Mouse (Mus musculus): ENCODE measurements around the gene Gm4791.
A peak's percentile ranks its signal among the peaks of the same experiment; 100 is the strongest.

Gm4791 gene

GRCm38 (mm10) chr9:46998338-46998791 lies at the start of gene Gm4791:
Gene Gm4791, plus strand, starts transcription at chr9:46998741.
- no peak for DNase-seq (ENCODE audit: low read depth, low spot score)

DNA sequence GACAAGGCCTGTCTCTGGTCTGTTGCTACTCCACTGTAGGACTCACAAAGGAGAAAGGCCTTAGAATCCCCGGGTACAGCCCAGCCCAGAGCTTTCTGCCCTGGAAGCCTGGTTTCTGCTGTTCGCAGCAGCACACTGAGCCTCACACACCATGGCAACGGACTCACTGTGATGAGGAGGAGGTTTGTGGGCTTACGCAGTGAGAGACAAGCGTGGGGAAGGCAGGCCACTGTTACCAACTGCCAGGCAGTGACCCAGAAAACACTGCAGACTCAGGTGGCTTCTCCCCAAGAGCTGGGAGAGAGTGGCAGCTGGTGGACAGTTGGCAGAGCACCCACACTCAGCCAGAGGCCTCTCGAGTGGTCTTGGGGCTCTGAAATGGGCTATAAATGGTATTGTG lies 42.3 kb upstream of the Gm4791 start:
- DNase-seq (ENCODE audit: low read depth, low spot score): peak; percentile 14

- no peak for DNase-seq (ENCODE audit: low read depth, low spot score)
These were observed 41.1 kb upstream of the Gm4791 start for GRCm38 (mm10) chr9:46957420-46957950.

DNA sequence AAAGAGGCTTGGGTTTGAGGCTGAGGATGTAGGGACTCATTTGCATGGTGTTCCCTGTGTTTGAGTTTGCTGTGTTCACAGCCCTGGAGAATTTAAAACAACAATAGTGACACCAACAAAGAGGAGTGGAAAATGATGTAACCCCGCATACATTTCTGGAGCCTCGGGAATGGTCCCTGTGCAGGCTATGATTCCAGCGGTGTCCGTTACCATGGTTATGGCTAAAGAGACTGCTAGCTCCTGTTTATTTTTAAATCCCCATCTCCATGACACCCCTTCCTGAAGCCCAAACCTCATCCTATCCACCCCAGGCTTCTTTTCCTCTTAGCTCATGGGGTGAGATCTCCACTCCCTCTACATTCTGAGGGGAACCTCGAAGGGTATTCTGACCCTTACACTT lies 32.5 kb upstream of the Gm4791 start:
- no peak for DNase-seq (ENCODE audit: low read depth, low spot score)

DNA sequence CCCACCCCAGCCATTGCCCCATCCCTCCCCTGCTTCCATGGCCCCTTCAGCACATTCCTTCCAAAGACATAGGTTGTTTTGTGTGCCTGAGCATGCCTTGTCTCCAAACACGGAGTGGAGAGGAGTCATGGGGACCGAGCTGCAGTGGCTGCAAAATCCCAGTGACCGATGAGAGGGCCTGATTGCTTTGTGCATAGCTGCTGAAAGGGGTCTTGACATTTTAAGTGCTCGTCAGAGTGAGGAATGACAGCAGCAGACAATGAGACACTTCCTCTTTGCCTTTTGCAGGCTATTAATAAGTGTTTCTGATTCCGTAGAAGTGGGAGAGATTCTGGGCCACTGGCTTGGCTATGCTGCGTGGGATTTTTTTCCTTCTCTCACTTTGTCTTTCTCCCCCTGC lies 29.6 kb upstream of the Gm4791 start:
- DNase-seq (ENCODE audit: low read depth, low spot score): no peak

DNA sequence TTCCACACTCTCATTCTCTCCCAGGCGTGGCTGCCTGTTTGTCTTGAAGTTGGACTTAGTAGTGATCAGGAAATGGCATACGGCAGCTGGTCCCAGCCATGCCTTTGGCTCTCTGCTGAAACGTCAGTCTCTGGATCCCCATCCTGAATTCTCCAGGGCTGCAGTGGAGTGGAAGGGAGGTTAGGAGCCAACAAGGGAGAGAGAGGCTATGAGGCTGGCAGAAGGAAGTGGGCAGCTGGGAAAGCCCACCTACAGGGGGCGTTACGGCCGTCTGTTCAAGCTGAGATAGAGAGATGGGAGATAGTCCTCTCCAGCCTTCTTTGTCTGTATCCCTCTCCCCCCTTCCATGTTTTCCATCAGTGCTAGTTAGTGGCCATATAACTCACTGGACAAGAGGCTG lies 29.1 kb upstream of the Gm4791 start:
- no peak for DNase-seq (ENCODE audit: low read depth, low spot score)

DNA sequence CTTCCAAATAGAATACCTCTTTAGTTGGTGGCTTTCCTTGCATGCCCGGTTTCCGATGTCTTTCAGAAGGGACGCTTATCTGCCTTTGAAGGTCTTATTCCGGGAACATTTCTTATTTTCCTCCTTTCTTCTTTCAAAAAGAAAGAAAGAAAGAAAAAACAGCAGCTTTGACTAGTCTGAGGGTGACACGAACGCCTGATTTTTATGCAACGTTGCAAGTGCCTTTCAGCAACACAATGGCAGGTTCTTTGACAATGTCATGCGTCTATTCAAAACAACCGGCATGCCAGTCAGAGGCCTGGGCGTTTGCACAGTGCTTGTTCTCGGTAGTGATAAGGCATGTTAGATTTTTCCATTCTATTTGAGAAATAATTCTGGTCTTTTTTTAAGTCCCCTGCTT lies 19.7 kb upstream of the Gm4791 start:
- no peak for DNase-seq (ENCODE audit: low read depth, low spot score)

DNA sequence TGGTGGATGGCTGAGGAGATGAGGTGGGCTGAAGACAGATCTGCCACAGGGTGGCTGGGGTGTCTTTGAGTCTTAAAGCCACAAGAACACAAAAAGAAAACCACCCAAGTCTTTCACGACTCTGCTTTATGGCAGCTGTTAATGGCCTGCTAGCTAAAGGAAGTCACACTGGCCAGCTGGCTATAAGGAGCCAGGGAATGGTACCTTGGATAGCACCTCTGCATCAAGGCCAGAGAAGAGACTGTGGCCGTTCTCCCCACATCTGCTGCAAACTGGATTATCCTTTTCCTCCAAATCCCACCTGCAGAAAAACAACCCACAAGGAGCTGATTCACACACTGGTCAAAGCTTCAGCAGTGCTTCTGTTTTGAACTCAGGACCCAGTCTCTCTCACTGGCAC lies 18.4 kb upstream of the Gm4791 start:
- DNase-seq (ENCODE audit: low read depth, low spot score): no peak

DNA sequence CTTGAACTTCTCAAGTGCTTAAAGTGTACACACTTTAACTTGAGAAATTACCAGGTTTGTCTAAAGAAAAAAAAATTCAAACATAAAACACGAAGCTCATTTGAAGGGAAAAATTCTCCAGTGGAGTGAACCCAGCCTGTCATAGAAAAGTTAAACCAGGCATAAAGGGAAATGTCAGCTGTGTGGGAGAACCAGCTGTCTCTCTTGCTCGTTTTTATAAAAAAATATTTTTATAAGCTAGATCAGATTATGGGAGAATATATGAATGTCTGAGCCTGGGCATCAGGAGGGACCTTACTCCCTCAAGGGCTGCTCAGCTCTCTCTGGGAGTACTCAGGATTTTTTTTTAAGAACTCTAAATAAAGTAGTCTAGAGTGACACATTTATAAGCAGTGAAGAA lies 15.1 kb upstream of the Gm4791 start:
- DNase-seq (ENCODE audit: low read depth, low spot score): no peak

DNA sequence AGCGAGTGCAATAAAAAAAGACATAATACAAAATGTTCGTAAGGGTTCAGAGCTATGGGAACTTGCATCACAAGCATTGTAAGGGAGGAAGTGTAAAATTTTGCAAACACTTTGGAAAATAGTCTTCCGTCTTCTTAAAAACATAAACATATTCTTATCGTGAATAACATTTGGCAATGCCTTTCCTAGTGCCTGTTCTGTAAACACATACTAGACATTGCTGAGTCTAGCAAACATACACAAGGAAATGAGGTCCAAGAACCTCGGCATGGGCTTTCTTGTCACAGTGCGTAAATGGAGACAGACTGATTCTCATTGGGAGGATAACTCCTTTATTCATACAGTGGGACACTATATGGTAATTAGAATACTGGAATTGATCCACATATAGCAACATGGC lies 43.0 kb downstream of the Gm4791 start:
- DNase-seq (ENCODE audit: low read depth, low spot score): no peak
